Mouse (Mus musculus) cerebellum, adult 2 months (tissue): Measurements from ENCODE around the gene E2f4.

Experiments
- CTCF ChIP-seq: fragments of 200-500 bp; IDR thresholded peaks from 2 replicates; pipeline ENCODE4 v1.5.1; 2011; ENCODE audit warnings: low read depth, mild to moderate bottlenecking, control low read depth, low read length, moderate library complexity, borderline replicate concordance; ENCODE audit not compliant: insufficient read depth
- POLR2A ChIP-seq: fragments of 200-500 bp; IDR thresholded peaks from 2 replicates; pipeline ENCODE4 v1.6.1; 2011; ENCODE audit warnings: low read length, control low read depth, borderline replicate concordance; ENCODE audit not compliant: insufficient read depth

GRCm38 (mm10) chr8:105342768-105343167 is 45.3 kb downstream of the E2f4 start:
- TF ChIP-seq CTCF (no peak), POLR2A (no peak)
